Mouse (Mus musculus) ovary, adult 10 weeks (tissue): ENCODE data around the gene Dbt. TPM values are rescaled to one million over a fixed set of nuclear protein-coding genes. Genes with fewer than 3 reads are reported as not detected.

Source experiments
- polyA plus RNA-seq: library from polyadenylated mRNA; stranded (reverse); fragments of 350-450 nt; fragmentation: Illumina TruSeq; extraction: RNeasy Lipid Tissue Mini Kit (QIAGEN cat#74804); gene quantifications from one replicate; pipeline ENCODE4 v1.2.3, GENCODE M21; 2014

Dbt gene
- 77.7 TPM for polyA plus RNA-seq

GRCm38 (mm10) chr3:116512904-116513716, at the start of gene Dbt:
TSS of gene Dbt (plus strand) at chr3:116513070.

GRCm38 (mm10) chr3:116507772-116508351, 5.0 kb upstream of the Dbt start, which contains the start of gene Rtca:
TSS of gene Rtca (minus strand) at chr3:116508208.

GRCm38 (mm10) chr3:116562408-116563094, 49.7 kb downstream of the Dbt start, which contains the start of gene Lrrc39:
TSS of gene Lrrc39 (plus strand) at chr3:116562973.

GRCm38 (mm10) chr3:116594728-116595602, 82.1 kb downstream of the Dbt start, which contains the start of gene Sass6:
TSS of gene Sass6 (plus strand) at chr3:116594982.

Other genes with a start within 250 kb of the Dbt start
- 38.3 TPM for gene Cdc14a, start 89.0 kb upstream of the Dbt start, polyA plus RNA-seq
- gene Rtca, start 4.9 kb upstream of the Dbt start, polyA plus RNA-seq, result 59.6 TPM
- 1.3 TPM for gene Lrrc39, start 49.9 kb downstream of the Dbt start, polyA plus RNA-seq
- 27.7 TPM for gene Sass6, start 81.9 kb downstream of the Dbt start, polyA plus RNA-seq
- 17.7 TPM for gene Trmt13, start 101.5 kb downstream of the Dbt start, polyA plus RNA-seq
- 118 TPM for gene Mfsd14a, start 149.6 kb downstream of the Dbt start, polyA plus RNA-seq
- gene Gm43191, start 168.2 kb downstream of the Dbt start, polyA plus RNA-seq, result not detected
- 93.3 TPM for gene Slc35a3, start 199.8 kb downstream of the Dbt start, polyA plus RNA-seq